ENCODE assay signal across 7 mouse cellular contexts in genomic region chr4:130048203-130048479, GRCm38 (mm10). TPM values are rescaled to one million over a fixed set of nuclear protein-coding genes. Genes with fewer than 3 reads are reported as not detected.
A peak's percentile ranks its signal among the peaks of the same experiment; 100 is the strongest.
DNase-seq lines count a peak whose midpoint lies in the region; ATAC-seq and TF ChIP-seq lines count a peak whose summit lies in the region.

No protein-coding gene starts in this region.

- H3K27me3 ChIP-seq in liver, adult 2 months (ENCODE audit: control insufficient read depth, insufficient read depth, low read length) = no peaks in the 10 kb centered on the region
- H3K27me3 ChIP-seq in forebrain, embryonic 10.5 days (ENCODE audit: poor library complexity, severe bottlenecking) = peaks cover 67% of the 10 kb centered on the region
- no peaks in the 10 kb centered on the region for H3K27me3 ChIP-seq in limb, embryonic 13.5 days
- H3K27me3 ChIP-seq in stomach, embryonic 14.5 days (ENCODE audit: control insufficient read depth, insufficient read depth, low read length) = no peaks in the 10 kb centered on the region

- 60% methylated on average over 4 of the region's 4 CpGs for WGBS in liver, adult 2 months
- WGBS in forebrain, embryonic 10.5 days = 49% methylated on average over 4 of the region's 4 CpGs
- WGBS in limb, embryonic 13.5 days = 42% methylated on average over 4 of the region's 4 CpGs
- WGBS in stomach, embryonic 14.5 days = 26% methylated on average over 4 of the region's 4 CpGs

- no peaks in the 10 kb centered on the region for H3K9me3 ChIP-seq in forebrain, embryonic 10.5 days
- no peaks in the 10 kb centered on the region for H3K9me3 ChIP-seq in limb, embryonic 13.5 days
- H3K9me3 ChIP-seq in stomach, embryonic 14.5 days (ENCODE audit: control insufficient read depth, low read depth, low read length) = no peaks in the 10 kb centered on the region

- H3K36me3 ChIP-seq in liver, adult 2 months (ENCODE audit: control insufficient read depth, insufficient read depth, low read length) = no peaks in the 10 kb centered on the region
- no peaks in the 10 kb centered on the region for H3K36me3 ChIP-seq in forebrain, embryonic 10.5 days (replicated peaks)
- peaks cover 14% of the 10 kb centered on the region for H3K36me3 ChIP-seq in limb, embryonic 13.5 days
- H3K36me3 ChIP-seq in stomach, embryonic 14.5 days (ENCODE audit: control insufficient read depth, insufficient read depth, low read length) = peaks cover 3% of the 10 kb centered on the region; the same call in 1 of the 2 replicates

- no peaks in the 10 kb centered on the region for H3K79me2 ChIP-seq in liver, adult 2 months (ENCODE audit: control insufficient read depth, insufficient read depth, low read length)

- H3K9ac ChIP-seq in liver, adult 2 months (ENCODE audit: low read depth, low read length) = peak overlapping the region; percentile 18; the same call in 1 of the 2 replicates
- peak overlapping the region; percentile 82 for H3K9ac ChIP-seq in limb, embryonic 13.5 days
- H3K9ac ChIP-seq in stomach, embryonic 14.5 days (replicated peaks; ENCODE audit: low read depth, low read length) = peak overlapping the region; percentile 43

- peak; percentile 8; the same call in 1 of the 2 replicates for ATAC-seq in limb, embryonic 13.5 days (ENCODE audit: low FRiP score, low read depth)
- ATAC-seq in stomach, embryonic 14.5 days (ENCODE audit: insufficient number of reproducible peaks, insufficient read depth, low FRiP score, low read depth) = peak; percentile 24; the same call in 1 of the 2 replicates
- ATAC-seq in activated CD4-positive, CD25-positive, alpha-beta regulatory T cell, adult 4 months = no peak

- peak overlapping the region; percentile 53; the same call in 1 of the 2 replicates for H3K4me3 ChIP-seq in liver, adult 2 months (ENCODE audit: insufficient read depth, low read depth, low read length)
- peak overlapping the region; percentile 57 for H3K4me3 ChIP-seq in forebrain, embryonic 10.5 days
- peak overlapping the region; percentile 49 for H3K4me3 ChIP-seq in limb, embryonic 13.5 days
- peak overlapping the region; percentile 49 for H3K4me3 ChIP-seq in stomach, embryonic 14.5 days (ENCODE audit: low read depth, low read length)

- no peaks in the 10 kb centered on the region for H3K4me1 ChIP-seq in liver, adult 2 months (ENCODE audit: control insufficient read depth, insufficient read depth, low read length)
- H3K4me1 ChIP-seq in forebrain, embryonic 10.5 days = peaks cover 48% of the 10 kb centered on the region
- H3K4me1 ChIP-seq in limb, embryonic 13.5 days = peaks cover 72% of the 10 kb centered on the region
- peaks cover 46% of the 10 kb centered on the region for H3K4me1 ChIP-seq in stomach, embryonic 14.5 days (ENCODE audit: control insufficient read depth, insufficient read depth, low read length)

- no peak for DNase-seq in liver, adult 2 months (ENCODE audit: extremely low read depth, low read depth, low spot score)
- DNase-seq in liver = no peak
- no peak for DNase-seq in forebrain, embryonic 10.5 days (ENCODE audit: extremely low spot score, low spot score)
- DNase-seq in cerebellum, adult 11-12 months = no peak

- no peak for TF ChIP-seq POLR2A in liver, adult 2 months (IDR thresholded peaks at IDR 0.05; ENCODE audit: extremely low read depth, insufficient read depth, low read length)

- H3K27ac ChIP-seq in liver, adult 2 months (replicated peaks; ENCODE audit: insufficient read depth, low read depth, low read length) = no peak overlapping the region
- H3K27ac ChIP-seq in forebrain, embryonic 10.5 days = peak overlapping the region; percentile 88
- peak overlapping the region; percentile 97 for H3K27ac ChIP-seq in limb, embryonic 13.5 days
- peak overlapping the region; percentile 93 for H3K27ac ChIP-seq in stomach, embryonic 14.5 days (ENCODE audit: low read length)

- peak overlapping the region; percentile 88 for H3K4me2 ChIP-seq in limb, embryonic 13.5 days (replicated peaks)
- H3K4me2 ChIP-seq in stomach, embryonic 14.5 days (replicated peaks; ENCODE audit: low read depth, low read length) = peak overlapping the region; percentile 83

- no peak for TF ChIP-seq CTCF in liver, adult 2 months (IDR thresholded peaks at IDR 0.05; ENCODE audit: low read depth, low read length)

RNA-seq across cellular contexts. Expression of gene Col16a1, which starts 0.5 kb away (rescaled TPM):
- total RNA-seq in liver, adult 2 months (2014; rRNA removed) = 1.9 and 2.4 TPM in 2 replicates
- 1.9 and 2.0 TPM in 2 replicates for polyA plus RNA-seq in liver, adult 2 months (2012; rRNA removed)
- 2.3 and 2.4 TPM in 2 replicates for polyA plus RNA-seq in forebrain, embryonic 10.5 days (2016; fragmentation: Nextera tagmentation; extraction: Ambion mirVana)
- polyA plus RNA-seq in limb, embryonic 13.5 days (2015; fragmentation: Nextera tagmentation; extraction: Ambion mirVana) = 64.6 and 65.8 TPM in 2 replicates
- 80.0 and 95.1 TPM in 2 replicates for polyA plus RNA-seq in stomach, embryonic 14.5 days (2014; fragmentation: Nextera tagmentation; extraction: Ambion mirVana)
- not detected for polyA plus RNA-seq in activated CD4-positive, CD25-positive, alpha-beta regulatory T cell, adult 4 months (2017; shearing (Covaris generic))

RNA-seq across cellular contexts. Expression of gene Pef1, which starts 54.2 kb away (rescaled TPM):
- 23.1 and 30.1 TPM in 2 replicates for total RNA-seq in liver, adult 2 months (2014; rRNA removed)
- 77.2 and 79.8 TPM in 2 replicates for polyA plus RNA-seq in liver, adult 2 months (2012; rRNA removed)
- polyA plus RNA-seq in forebrain, embryonic 10.5 days (2016; fragmentation: Nextera tagmentation; extraction: Ambion mirVana) = 69.8 and 70.4 TPM in 2 replicates
- 64.1 and 64.3 TPM in 2 replicates for polyA plus RNA-seq in limb, embryonic 13.5 days (2015; fragmentation: Nextera tagmentation; extraction: Ambion mirVana)
- polyA plus RNA-seq in stomach, embryonic 14.5 days (2014; fragmentation: Nextera tagmentation; extraction: Ambion mirVana) = 66.9 and 74.3 TPM in 2 replicates
- polyA plus RNA-seq in activated CD4-positive, CD25-positive, alpha-beta regulatory T cell, adult 4 months (2017; shearing (Covaris generic)) = 10 to 100 TPM; 28.6 to 41.4 TPM

Comparison
In these comparisons a context has a peak if more than half of its experiments do, and no peak if none do; other contexts are left out.
1. H3K9ac ChIP-seq: peak in every context shown above with its lines; median percentile 82 in limb, embryonic 13.5 days; 43 in stomach, embryonic 14.5 days; 18 in liver, adult 2 months.
2. RNA of gene Col16a1, which starts 0.5 kb away (polyA plus RNA-seq): 80.0 to 95.1 TPM in stomach, embryonic 14.5 days and 64.6 to 65.8 TPM in limb, embryonic 13.5 days; 2.3 to 2.4 TPM in forebrain, embryonic 10.5 days, 1.9 to 2.0 TPM in liver, adult 2 months and not detected in activated CD4-positive, CD25-positive, alpha-beta regulatory T cell, adult 4 months; every median in the first group is over 10 times any median in the second.
3. Peak in every context shown above with its lines, with median percentiles within 50 percentile points of each other: H3K4me3 ChIP-seq.